Mouse (Mus musculus) macrophage (primary cell): ENCODE results near the gene Stard13. TPM values are rescaled to one million over a fixed set of nuclear protein-coding genes. Genes with fewer than 3 reads are reported as not detected.

ENCODE experiments used
- H3K27ac ChIP-seq: fragments of 350-480 bp; formaldehyde crosslinking; 2 replicates; pipeline ENCODE4 v1.9.0; 2021
- H3K36me3 ChIP-seq: fragments of 350-480 bp; formaldehyde crosslinking; 2 replicates; pipeline ENCODE4 v1.9.0; 2021; ENCODE audit errors: inconsistent target
- H3K4me3 ChIP-seq: fragments of 350-480 bp; formaldehyde crosslinking; 2 replicates; pipeline ENCODE4 v1.9.0; 2021; ENCODE audit errors: inconsistent target
- H3K79me2 ChIP-seq: fragments of 350-480 bp; formaldehyde crosslinking; 2 replicates; pipeline ENCODE4 v1.9.0; 2021; ENCODE audit errors: inconsistent target
- WGBS: methylation state at CpG from one replicate; pipeline ENCODE4 v1.1.7; 2026; ENCODE audit warnings: inconsistent platforms; ENCODE audit not compliant: missing documents; 5-methylcytosine and 5-hydroxymethylcytosine counted together
- polyA plus RNA-seq: library from polyadenylated mRNA; stranded (reverse); fragments of 250-400 nt; gene quantifications from 3 replicates; pipeline ENCODE4 v1.2.4, GENCODE M21; 2018; ENCODE audit warnings: inconsistent platforms

Stard13 gene
- polyA plus RNA-seq, 1 experiment from 2014 or later: 0.04 TPM

- 45% methylated on average over 12 of the region's 12 CpGs for WGBS
- no peaks in the 10 kb centered on the region for H3K79me2 ChIP-seq
- no peak overlapping the region for H3K4me3 ChIP-seq
- no peak overlapping the region for H3K27ac ChIP-seq
- no peaks in the 10 kb centered on the region for H3K36me3 ChIP-seq
Observed at GRCm38 (mm10) chr5:151047488-151047887, 186.1 kb downstream of the Stard13 start.

GRCm38 (mm10) chr5:151046917-151047316 is 186.7 kb downstream of the Stard13 start:
- H3K79me2 ChIP-seq: no peaks in the 10 kb centered on the region
- no peak overlapping the region for H3K4me3 ChIP-seq
- H3K36me3 ChIP-seq: no peaks in the 10 kb centered on the region
- WGBS: 89% methylated on average over 7 of the region's 7 CpGs
- no peak overlapping the region for H3K27ac ChIP-seq

DNA sequence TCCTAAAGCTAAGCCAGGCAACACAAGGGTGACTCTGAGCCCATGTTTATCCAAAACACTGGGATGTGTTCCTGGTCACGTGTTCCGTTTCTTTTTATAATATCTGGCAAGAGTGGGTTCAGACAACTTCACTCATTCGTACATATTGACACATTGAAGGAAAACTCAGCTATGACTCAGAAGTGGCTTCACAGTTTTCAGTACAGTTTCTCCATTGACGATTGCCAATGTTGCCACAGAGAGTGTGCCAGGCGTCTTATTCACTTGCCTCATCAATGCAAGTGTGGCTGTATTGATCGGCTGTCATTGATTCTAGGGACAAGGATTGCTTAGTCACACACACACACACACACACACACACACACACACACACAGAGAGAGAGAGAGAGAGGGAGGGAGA is 187.5 kb downstream of the Stard13 start:
- H3K79me2 ChIP-seq: no peaks in the 10 kb centered on the region
- H3K4me3 ChIP-seq: no peak overlapping the region
- H3K36me3 ChIP-seq: no peaks in the 10 kb centered on the region
- WGBS: 94% methylated on average over 6 of the region's 6 CpGs
- H3K27ac ChIP-seq: no peak overlapping the region

GRCm38 (mm10) chr5:151042911-151043310 is 190.7 kb downstream of the Stard13 start:
- WGBS: 95% methylated on average over 5 of the region's 5 CpGs
- H3K4me3 ChIP-seq: no peak overlapping the region
- no peak overlapping the region for H3K27ac ChIP-seq
- no peaks in the 10 kb centered on the region for H3K36me3 ChIP-seq
- H3K79me2 ChIP-seq: no peaks in the 10 kb centered on the region

- H3K36me3 ChIP-seq: no peaks in the 10 kb centered on the region
- H3K4me3 ChIP-seq: no peak overlapping the region
- no peaks in the 10 kb centered on the region for H3K79me2 ChIP-seq
- 85% methylated on average over 7 of the region's 7 CpGs for WGBS
- no peak overlapping the region for H3K27ac ChIP-seq
Observed at GRCm38 (mm10) chr5:151037871-151038270, 195.8 kb downstream of the Stard13 start.

DNA sequence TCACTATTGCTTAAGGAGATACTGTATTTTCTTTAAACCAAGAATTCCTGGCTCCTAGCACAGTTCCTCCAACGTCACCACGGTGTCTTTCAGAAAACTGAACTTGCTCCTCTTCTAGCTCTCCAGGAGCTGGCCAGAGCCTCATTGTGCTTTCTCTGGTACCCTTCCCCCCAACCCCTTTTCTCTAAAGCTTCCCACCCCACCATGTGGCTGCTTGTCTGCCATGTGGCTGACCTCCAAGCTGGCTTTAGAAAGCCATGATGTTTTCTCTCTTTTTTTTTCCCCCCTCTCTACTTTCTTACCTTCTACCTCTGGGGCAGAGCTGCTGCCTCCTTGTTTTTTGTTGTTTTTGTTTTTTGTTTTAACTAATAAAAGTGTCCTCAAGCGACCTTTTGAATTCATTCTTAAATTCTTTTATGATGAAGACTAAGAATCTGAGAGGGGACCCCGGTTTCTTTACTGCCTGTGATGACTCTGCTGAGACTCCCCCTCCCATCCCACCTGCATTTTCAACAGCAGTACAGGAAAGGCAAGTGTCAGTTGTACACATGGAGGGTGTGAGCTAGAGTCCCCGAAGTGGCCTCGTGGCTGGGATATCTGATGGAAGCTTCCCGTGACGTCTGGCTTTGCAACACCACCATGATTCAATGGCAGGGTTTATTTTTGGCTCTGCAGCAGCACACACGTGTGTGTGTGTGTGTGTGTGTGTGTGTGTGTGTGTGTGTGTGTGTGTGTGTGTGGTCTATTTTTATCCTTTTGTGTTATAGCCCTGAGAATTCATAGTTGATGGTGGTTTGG is 198.7 kb downstream of the Stard13 start:
- Histone ChIP-seq H3K4me3 (no peak overlapping the region), H3K36me3 (no peaks in the 10 kb centered on the region), H3K27ac (no peak overlapping the region), H3K79me2 (no peaks in the 10 kb centered on the region)
- 71% methylated on average over 8 of the region's 9 CpGs for WGBS

- WGBS: 84% methylated on average over 6 of the region's 6 CpGs
- Histone ChIP-seq H3K36me3 (no peaks in the 10 kb centered on the region), H3K79me2 (no peaks in the 10 kb centered on the region), H3K27ac (no peak overlapping the region), H3K4me3 (no peak overlapping the region)
Observed at GRCm38 (mm10) chr5:151028906-151029305, 204.7 kb downstream of the Stard13 start.

DNA sequence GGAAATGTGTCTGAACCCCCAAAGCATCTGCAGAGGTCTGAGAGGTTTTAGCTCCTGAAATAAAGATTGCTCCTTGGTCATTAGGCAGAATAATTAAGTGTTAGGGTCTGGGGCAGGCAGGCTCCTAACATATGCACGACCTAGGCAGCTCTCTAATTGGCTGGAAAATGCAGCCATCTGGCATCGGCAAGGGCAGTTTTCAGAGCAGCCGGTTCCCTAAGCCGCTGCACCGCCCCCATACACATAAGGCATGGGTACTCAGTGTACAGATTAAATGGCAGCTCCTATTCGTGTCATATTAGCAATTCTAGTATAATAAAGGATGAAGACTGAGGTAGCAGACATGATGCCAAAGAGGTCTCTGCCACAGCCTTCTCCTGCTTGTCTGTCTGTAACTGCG is 206.5 kb downstream of the Stard13 start:
- Histone ChIP-seq H3K36me3 (no peaks in the 10 kb centered on the region), H3K27ac (no peak overlapping the region), H3K4me3 (no peak overlapping the region), H3K79me2 (no peaks in the 10 kb centered on the region)
- WGBS: 79% methylated on average over 7 of the region's 7 CpGs

DNA sequence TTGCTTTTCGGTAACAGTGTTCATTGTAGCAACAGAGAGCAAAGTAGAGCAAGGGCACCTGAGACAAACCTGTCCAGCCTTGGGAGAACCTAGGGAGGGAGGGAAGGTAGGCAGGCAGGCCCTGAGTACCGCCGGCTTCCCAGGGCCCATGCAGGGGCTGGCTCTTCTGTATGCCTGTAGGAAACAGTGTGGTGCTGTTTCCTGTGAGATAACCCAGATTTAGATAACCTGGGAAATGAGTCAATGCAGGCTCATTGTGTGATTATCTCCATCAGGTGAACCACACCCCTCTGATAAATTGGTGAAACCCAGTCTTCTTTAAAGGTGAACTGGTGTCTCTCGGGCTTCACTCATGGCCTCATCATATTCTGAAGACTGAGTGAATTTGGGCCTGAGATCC is 207.6 kb downstream of the Stard13 start:
- Histone ChIP-seq H3K79me2 (no peaks in the 10 kb centered on the region), H3K27ac (no peak overlapping the region), H3K4me3 (no peak overlapping the region), H3K36me3 (no peaks in the 10 kb centered on the region)
- WGBS: 83% methylated on average over 4 of the region's 4 CpGs

DNA sequence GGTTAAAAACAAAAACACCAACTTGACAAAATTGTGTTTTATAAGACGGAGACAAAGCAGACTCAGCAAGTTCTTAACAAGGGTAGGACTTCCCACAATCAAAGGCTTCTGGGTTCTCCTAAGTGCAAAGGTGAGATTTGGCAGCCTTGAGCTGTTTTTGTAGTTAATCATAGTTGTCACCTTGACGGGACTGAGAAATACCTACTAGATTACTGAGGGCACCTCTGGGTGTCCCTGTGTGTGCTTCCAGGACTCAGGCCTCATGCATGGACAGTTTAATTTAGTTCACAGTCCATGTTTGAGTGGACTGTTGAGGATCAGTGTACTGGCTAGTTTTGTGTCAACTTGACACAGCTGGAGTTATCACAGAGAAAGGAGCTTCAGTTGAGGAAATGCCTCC is 209.2 kb downstream of the Stard13 start:
- Histone ChIP-seq H3K27ac (no peak overlapping the region), H3K36me3 (no peaks in the 10 kb centered on the region), H3K4me3 (no peak overlapping the region), H3K79me2 (no peaks in the 10 kb centered on the region)
- WGBS: 95% methylated on average over 2 of the region's 2 CpGs

DNA sequence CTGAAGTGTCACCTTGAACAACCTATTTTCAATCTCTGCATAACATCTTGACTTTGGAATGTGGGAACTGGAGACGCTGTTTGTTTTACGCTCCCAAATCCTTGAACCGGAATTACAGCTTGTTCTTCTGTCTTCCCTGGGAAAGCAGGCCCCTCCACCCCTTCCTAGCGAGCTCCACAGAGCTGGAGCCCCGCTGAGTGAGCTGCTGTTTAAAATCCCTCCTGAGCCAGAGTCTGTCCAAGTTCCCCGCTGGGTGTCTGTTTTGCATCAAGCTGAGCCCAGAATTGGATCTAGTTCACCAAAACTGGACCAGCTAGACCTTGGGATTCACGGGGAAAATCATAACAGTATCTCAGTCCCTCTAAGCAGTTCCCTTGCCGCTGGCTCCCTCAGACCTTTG is 210.2 kb downstream of the Stard13 start:
- no peak overlapping the region for H3K27ac ChIP-seq
- no peaks in the 10 kb centered on the region for H3K79me2 ChIP-seq
- H3K4me3 ChIP-seq: no peak overlapping the region
- WGBS: 91% methylated on average over 8 of the region's 8 CpGs
- H3K36me3 ChIP-seq: no peaks in the 10 kb centered on the region

DNA sequence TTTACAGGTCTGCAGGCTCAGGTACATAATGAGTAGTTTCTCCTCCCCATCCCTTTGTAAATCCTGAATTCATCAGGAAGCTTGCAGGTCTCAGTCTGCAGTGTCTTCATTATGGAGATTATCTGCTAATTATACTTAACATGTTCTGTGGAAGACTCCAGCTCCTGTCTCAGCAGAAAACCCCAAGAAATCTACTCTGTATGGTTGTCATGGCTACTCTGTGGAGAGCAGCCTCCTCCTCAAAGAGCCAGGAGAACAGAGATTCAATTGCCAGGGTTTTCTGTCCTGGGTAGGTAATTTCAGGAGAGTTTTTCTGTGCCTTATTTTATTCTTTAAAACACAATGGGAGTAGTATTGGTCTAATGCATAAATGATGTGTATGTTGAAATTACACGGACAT is 210.7 kb downstream of the Stard13 start:
- no peak overlapping the region for H3K4me3 ChIP-seq
- H3K79me2 ChIP-seq: no peaks in the 10 kb centered on the region
- 88% methylated on average over 1 of the region's 1 CpGs for WGBS
- no peaks in the 10 kb centered on the region for H3K36me3 ChIP-seq
- H3K27ac ChIP-seq: no peak overlapping the region

DNA sequence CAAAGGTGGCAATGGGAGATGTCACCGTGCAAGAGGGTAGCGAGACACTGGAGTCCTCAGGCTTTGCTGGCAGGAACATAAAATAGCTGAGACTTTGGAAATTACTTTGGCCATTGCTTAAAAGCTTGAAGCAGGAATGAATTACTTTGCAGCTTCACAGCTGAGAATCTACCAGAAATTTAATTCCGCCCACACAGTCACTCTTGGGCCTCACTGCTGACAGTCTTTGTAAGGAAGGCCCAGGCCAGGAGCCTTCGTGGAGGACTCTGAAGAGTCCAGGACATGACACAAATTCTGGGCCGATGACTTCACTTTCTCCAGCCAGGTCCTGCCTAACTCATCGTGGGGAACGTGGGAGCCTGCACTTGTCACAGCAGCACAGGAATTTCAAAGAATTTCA is 211.6 kb downstream of the Stard13 start:
- Histone ChIP-seq H3K27ac (no peak overlapping the region), H3K36me3 (no peaks in the 10 kb centered on the region), H3K4me3 (no peak overlapping the region), H3K79me2 (no peaks in the 10 kb centered on the region)
- WGBS: 83% methylated on average over 7 of the region's 7 CpGs

- H3K36me3 ChIP-seq: no peaks in the 10 kb centered on the region
- WGBS: 57% methylated on average over 14 of the region's 14 CpGs
- no peak overlapping the region for H3K4me3 ChIP-seq
- no peak overlapping the region for H3K27ac ChIP-seq
- no peaks in the 10 kb centered on the region for H3K79me2 ChIP-seq
Observed at GRCm38 (mm10) chr5:151020831-151021230, 212.8 kb downstream of the Stard13 start.

- WGBS: 71% methylated on average over 13 of the region's 13 CpGs
- H3K27ac ChIP-seq: no peak overlapping the region
- no peak overlapping the region for H3K4me3 ChIP-seq
- H3K79me2 ChIP-seq: no peaks in the 10 kb centered on the region
- H3K36me3 ChIP-seq: no peaks in the 10 kb centered on the region
Observed at GRCm38 (mm10) chr5:151020031-151020820, 213.4 kb downstream of the Stard13 start.
